Mouse (Mus musculus): ENCODE results near the gene Nav2.

DNA sequence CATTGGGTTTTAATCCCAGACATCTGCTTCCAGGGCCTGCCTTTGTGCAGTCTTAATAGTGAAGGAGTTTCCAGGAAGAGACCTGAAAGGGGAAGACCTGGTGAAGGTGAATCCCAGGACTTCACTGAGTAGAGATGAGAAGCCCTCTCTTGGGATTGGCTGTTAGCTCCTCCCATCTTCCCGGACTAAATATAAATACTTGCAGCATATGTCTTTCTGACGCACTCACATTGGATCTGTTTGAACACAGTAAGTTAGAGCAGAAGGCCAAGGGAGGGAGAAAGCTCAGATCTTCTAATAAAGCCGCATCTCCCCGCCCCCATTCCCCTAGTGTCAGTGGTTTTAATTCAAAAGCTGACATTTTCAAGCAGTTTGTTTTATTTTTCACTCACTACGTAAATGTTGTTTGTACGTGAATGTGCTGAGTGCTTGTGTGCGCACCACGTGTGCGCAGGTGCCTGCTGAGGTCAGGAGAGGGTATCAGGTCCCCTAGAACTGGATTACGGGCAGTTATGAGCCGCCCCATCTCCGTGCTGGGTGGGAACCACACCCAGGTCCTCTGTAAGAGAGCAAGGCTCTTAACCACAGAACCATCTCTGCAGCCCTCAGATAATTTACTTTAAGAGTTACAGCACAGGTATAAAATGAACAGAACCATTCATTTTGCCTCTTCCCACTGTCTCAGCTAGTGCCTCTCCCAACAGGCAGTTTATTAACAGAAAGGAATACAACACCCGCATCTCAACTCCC, 365.6 kb downstream of the Nav2 start:
- no peak for TF ChIP-seq CTCF (conservative IDR thresholded peaks at IDR 0.05; ENCODE audit: low read length)
- no peak for TF ChIP-seq POU5F1 (IDR thresholded peaks at IDR 0.05; ENCODE audit: borderline replicate concordance, low read length)

Data from E14TG2a.4 (cell line).